Mouse (Mus musculus) heart, embryonic 14.5 days (tissue): Measurements from ENCODE around the gene Ces2f. TPM values are rescaled to one million over a fixed set of nuclear protein-coding genes. Genes with fewer than 3 reads are reported as not detected.

Experiments
- ATAC-seq: fragments of 200-750 bp; cut with Nextera tagmentation; 2 replicates; pipeline ENCODE4 v1.8.0; 2017; ENCODE audit warnings: low read depth, moderate TSS enrichment; ENCODE audit not compliant: insufficient number of reproducible peaks, insufficient read depth, low FRiP score
- H3K27ac ChIP-seq, 2 experiments: fragments of 200-500 bp in 1 of 2; fragments of 300-500 bp in 1 of 2; sonication (generic) in 1 of 2; replicated peaks in 1 of 2; 2 replicates each; pipeline ENCODE4 v1.5.1; 2012 to 2014; ENCODE audit warnings: low read depth in 2 of 2, low read length in 2 of 2, control low read depth in 1 of 2, mild to moderate bottlenecking in 1 of 2, mixed read lengths in 1 of 2; ENCODE audit not compliant: control insufficient read depth in 1 of 2, insufficient read depth in 1 of 2
- H3K27me3 ChIP-seq: fragments of 300-500 bp; sonication (generic); 2 replicates; pipeline ENCODE4 v1.6.1; 2014; ENCODE audit warnings: mild to moderate bottlenecking, low read length, control low read depth; ENCODE audit not compliant: control insufficient read depth, insufficient read depth
- H3K36me3 ChIP-seq: fragments of 300-500 bp; sonication (generic); 2 replicates; pipeline ENCODE4 v1.6.1; 2014; ENCODE audit warnings: mild to moderate bottlenecking, control low read depth, low read length, mixed read lengths; ENCODE audit not compliant: control insufficient read depth, insufficient read depth
- H3K4me1 ChIP-seq, 2 experiments: fragments of 200-500 bp in 1 of 2; fragments of 300-500 bp in 1 of 2; sonication (generic) in 1 of 2; 2 replicates each; pipeline ENCODE4 v1.6.1; 2012 to 2014; ENCODE audit warnings: low read length in 2 of 2, control low read depth in 1 of 2, mixed read lengths in 1 of 2; ENCODE audit not compliant: control insufficient read depth in 2 of 2, insufficient read depth in 2 of 2
- H3K4me2 ChIP-seq: fragments of 300-500 bp; sonication (generic); 2 replicates; pipeline ENCODE4 v1.6.1; 2014; ENCODE audit warnings: mild to moderate bottlenecking, low read length
- H3K4me3 ChIP-seq, 2 experiments: fragments of 200-500 bp in 1 of 2; fragments of 300-500 bp in 1 of 2; sonication (generic) in 1 of 2; 2 replicates each; pipeline ENCODE4 v1.5.1; 2012 to 2014; ENCODE audit warnings: low read length in 2 of 2, mild to moderate bottlenecking in 2 of 2, control low read depth in 1 of 2, low read depth in 1 of 2, moderate library complexity in 1 of 2; ENCODE audit not compliant: control insufficient read depth in 1 of 2, insufficient read depth in 1 of 2
- H3K9ac ChIP-seq: fragments of 300-500 bp; sonication (generic); 2 replicates; pipeline ENCODE4 v1.6.1; 2014; ENCODE audit warnings: mild to moderate bottlenecking, low read length
- H3K9me3 ChIP-seq: fragments of 300-500 bp; sonication (generic); 2 replicates; pipeline ENCODE4 v1.6.1; 2016; ENCODE audit warnings: low read length, control low read depth; ENCODE audit not compliant: control insufficient read depth
- WGBS: fragments of 180-500 bp; shearing (Covaris S2); extraction: QIAGEN DNeasy Blood & Tissue Kit; methylation state at CpG from one replicate; pipeline ENCODE4 v1.1.7; 2014; 5-methylcytosine and 5-hydroxymethylcytosine counted together
- polyA plus RNA-seq: library from polyadenylated mRNA; unstranded; fragments of >200 nt; fragmentation: Nextera tagmentation; extraction: Ambion mirVana; gene quantifications from 2 replicates; pipeline ENCODE4 v1.2.1, GENCODE M21; 2014

Ces2f gene
- polyA plus RNA-seq, 1 experiment from 2014 or later = not detected

DNA sequence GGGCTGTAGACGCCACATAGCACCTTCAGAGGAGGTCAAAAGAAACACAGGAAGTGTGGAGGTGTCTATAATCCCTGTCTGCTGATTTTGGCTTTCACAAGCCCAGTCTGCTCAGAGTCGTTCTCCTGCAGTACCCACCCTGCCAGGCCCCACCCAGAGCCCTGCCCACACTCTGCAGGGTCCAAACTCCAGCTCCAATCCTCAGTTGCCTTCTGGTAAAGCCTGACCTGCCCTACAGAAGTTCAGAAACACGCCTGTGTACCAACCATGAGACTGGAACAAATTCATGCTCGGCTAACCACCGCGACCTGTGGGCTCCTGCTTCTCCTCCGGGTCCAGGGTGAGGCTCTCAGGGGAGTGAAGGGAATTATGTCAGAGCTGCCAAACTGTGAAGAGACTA is 53.4 kb downstream of the Ces2f start, which contains the start of gene Ces2h:
Gene Ces2h, plus strand, starts transcription at position 268 of the 400 bp plus-strand sequence.
- Histone ChIP-seq H3K27ac (no peak within 1 kb of the TSS), H3K36me3 (no peaks in the 10 kb centered on the region), H3K9me3 (no peaks in the 10 kb centered on the region), H3K27me3 (no peaks in the 10 kb centered on the region), H3K4me3 (no peak within 1 kb of the TSS), H3K4me1 (no peaks in the 10 kb centered on the region), H3K4me2 (no peak within 1 kb of the TSS), H3K9ac (no peak within 1 kb of the TSS)
- WGBS = 74% methylated on average over 7 of the region's 7 CpGs
- no peak for ATAC-seq

Other genes with a start within 250 kb of the Ces2f start
- gene Ces2a, start 213.4 kb upstream of the Ces2f start, polyA plus RNA-seq = not detected in 2 replicates
- not detected in 2 replicates for gene Ces2b, start 115.8 kb upstream of the Ces2f start, polyA plus RNA-seq
- gene Ces2c, start 100.3 kb upstream of the Ces2f start, polyA plus RNA-seq = not detected in 2 replicates
- 0.09 TPM in 2 replicates for gene Ces2e, start 21.1 kb upstream of the Ces2f start, polyA plus RNA-seq
- gene Ces2g, start 14.4 kb downstream of the Ces2f start, polyA plus RNA-seq = 2.3 and 3.4 TPM in 2 replicates
- not detected in 2 replicates for gene Ces2h, start 53.5 kb downstream of the Ces2f start, polyA plus RNA-seq
- gene Ces3a, start 101.2 kb downstream of the Ces2f start, polyA plus RNA-seq = not detected in 2 replicates
- 0.12 TPM in 2 replicates for gene Ces3b, start 136.4 kb downstream of the Ces2f start, polyA plus RNA-seq
- not detected in 2 replicates for gene Ces4a, start 184.4 kb downstream of the Ces2f start, polyA plus RNA-seq
- gene Cbfb, start 223.3 kb downstream of the Ces2f start, polyA plus RNA-seq = 52.3 and 52.9 TPM in 2 replicates